Mouse (Mus musculus) small intestine, adult 10 weeks (tissue): Measurements from ENCODE around the gene Gfer. TPM values are rescaled to one million over a fixed set of nuclear protein-coding genes. Genes with fewer than 3 reads are reported as not detected.

Experiments used
- polyA plus RNA-seq: library from polyadenylated mRNA; stranded (reverse); fragments of 350-450 nt; fragmentation: Illumina TruSeq; extraction: RNeasy Lipid Tissue Mini Kit (QIAGEN cat#74804); gene quantifications from one replicate; pipeline ENCODE4 v1.2.3, GENCODE M21; 2014; ENCODE audit warnings: low replicate concordance

The Gfer gene
- 6.1 TPM for polyA plus RNA-seq

GRCm38 (mm10) chr17:24696011-24696697 is at the start of gene Gfer, which contains the start of gene Noxo1:
TSS of gene Gfer (minus strand) at chr17:24696156.
TSS of gene Noxo1 (plus strand) at chr17:24696234.

GRCm38 (mm10) chr17:24736330-24737051 is 40.5 kb upstream of the Gfer start, which contains the start of gene Msrb1:
TSS of gene Msrb1 (plus strand) at chr17:24736642.

GRCm38 (mm10) chr17:24727618-24728017 is 31.7 kb upstream of the Gfer start, which contains the start of gene Rpl3l:
TSS of gene Rpl3l (plus strand) at chr17:24727820.

GRCm38 (mm10) chr17:24724184-24724583 is 28.2 kb upstream of the Gfer start, which contains the start of gene Ndufb10:
TSS of gene Ndufb10 (minus strand) at chr17:24724478.

GRCm38 (mm10) chr17:24717943-24718342 is 22.0 kb upstream of the Gfer start, which contains the start of the genes Rnf151 and Rps2:
TSS of gene Rnf151 (minus strand) at chr17:24718063.
TSS of gene Rps2 (plus strand) at chr17:24718116.

GRCm38 (mm10) chr17:24706982-24707800 is 11.2 kb upstream of the Gfer start, which contains the start of gene Tbl3:
TSS of gene Tbl3 (minus strand) at chr17:24707660.

GRCm38 (mm10) chr17:24689251-24690081 is 6.5 kb downstream of the Gfer start, which contains the start of gene Syngr3:
TSS of gene Syngr3 (minus strand) at chr17:24689955.

GRCm38 (mm10) chr17:24669545-24670245 is 26.3 kb downstream of the Gfer start, which contains the start of gene Zfp598:
TSS of gene Zfp598 (plus strand) at chr17:24669687.

GRCm38 (mm10) chr17:24658017-24658758 is 37.8 kb downstream of the Gfer start, which contains the start of gene Npw:
TSS of gene Npw (minus strand) at chr17:24658457.

GRCm38 (mm10) chr17:24650070-24650616 is 45.8 kb downstream of the Gfer start, which contains the start of gene Slc9a3r2:
TSS of gene Slc9a3r2 (minus strand) at chr17:24650327.

Other genes starting within 250 kb of the Gfer start
- 0.67 TPM for gene E4f1, start 225.8 kb downstream of the Gfer start, polyA plus RNA-seq
- 39.1 TPM for gene Pgp, start 225.8 kb downstream of the Gfer start, polyA plus RNA-seq
- gene Bricd5, start 222.3 kb downstream of the Gfer start, polyA plus RNA-seq, result not detected
- gene Mlst8, start 217.1 kb downstream of the Gfer start, polyA plus RNA-seq, result 3.2 TPM
- gene Caskin1, start 207.6 kb downstream of the Gfer start, polyA plus RNA-seq, result not detected
- 3.7 TPM for gene Traf7, start 168.2 kb downstream of the Gfer start, polyA plus RNA-seq
- gene Rab26, start 161.9 kb downstream of the Gfer start, polyA plus RNA-seq, result not detected
- 0.93 TPM for gene Pkd1, start 146.3 kb downstream of the Gfer start, polyA plus RNA-seq
- gene Tsc2, start 63.5 kb downstream of the Gfer start, polyA plus RNA-seq, result 3.3 TPM
- gene Nthl1, start 63.5 kb downstream of the Gfer start, polyA plus RNA-seq, result not detected
- 3.3 TPM for gene Slc9a3r2, start 45.8 kb downstream of the Gfer start, polyA plus RNA-seq
- not detected for gene Npw, start 37.7 kb downstream of the Gfer start, polyA plus RNA-seq
- gene Zfp598, start 26.5 kb downstream of the Gfer start, polyA plus RNA-seq, result 1.8 TPM
- gene Syngr3, start 6.2 kb downstream of the Gfer start, polyA plus RNA-seq, result 0.37 TPM
- gene Noxo1, start 78 bp upstream of the Gfer start, polyA plus RNA-seq, result 3.7 TPM
- gene Tbl3, start 11.5 kb upstream of the Gfer start, polyA plus RNA-seq, result not detected
- gene Rnf151, start 21.9 kb upstream of the Gfer start, polyA plus RNA-seq, result not detected
- 275 TPM for gene Rps2, start 22.0 kb upstream of the Gfer start, polyA plus RNA-seq
- gene Ndufb10, start 28.3 kb upstream of the Gfer start, polyA plus RNA-seq, result 66.2 TPM
- gene Rpl3l, start 31.7 kb upstream of the Gfer start, polyA plus RNA-seq, result not detected
- gene Msrb1, start 40.5 kb upstream of the Gfer start, polyA plus RNA-seq, result 2.0 TPM
- not detected for gene Hs3st6, start 56.8 kb upstream of the Gfer start, polyA plus RNA-seq
- gene Meiob, start 108.1 kb upstream of the Gfer start, polyA plus RNA-seq, result 1.4 TPM
- gene Hagh, start 144.0 kb upstream of the Gfer start, polyA plus RNA-seq, result 13.4 TPM
- gene Fahd1, start 154.2 kb upstream of the Gfer start, polyA plus RNA-seq, result 510 TPM
- gene Igfals, start 169.8 kb upstream of the Gfer start, polyA plus RNA-seq, result not detected
- gene Nubp2, start 190.2 kb upstream of the Gfer start, polyA plus RNA-seq, result 1.6 TPM
- not detected for gene Spsb3, start 190.5 kb upstream of the Gfer start, polyA plus RNA-seq
- gene Eme2, start 198.9 kb upstream of the Gfer start, polyA plus RNA-seq, result 1.1 TPM
- not detected for gene Mrps34, start 199.0 kb upstream of the Gfer start, polyA plus RNA-seq
- gene Nme3, start 200.3 kb upstream of the Gfer start, polyA plus RNA-seq, result 0.71 TPM
- 3.5 TPM for gene Mapk8ip3, start 240.8 kb upstream of the Gfer start, polyA plus RNA-seq